Mouse (Mus musculus) layer of hippocampus, adult 2 months (tissue): Measurements from ENCODE around the gene Susd6. TPM values are rescaled to one million over a fixed set of nuclear protein-coding genes. Genes with fewer than 3 reads are reported as not detected.

Experiments
- DNase-seq, 2 experiments: peaks; one replicate each; pipeline ENCODE4 v3.0.0; 2022; ENCODE audit warnings: low spot score in 2 of 2
- H3K27ac ChIP-seq: fragments of 200-600 bp; 2 replicates; pipeline ENCODE4 v1.8.1; 2022
- H3K4me3 ChIP-seq: fragments of 200-600 bp; 2 replicates; pipeline ENCODE4 v1.8.1; 2022; ENCODE audit warnings: mild to moderate bottlenecking
- CTCF ChIP-seq: fragments of 200-600 bp; conservative IDR thresholded peaks from 2 replicates; pipeline ENCODE4 v1.8.1; 2022; ENCODE audit warnings: antibody characterized with exemption, mild to moderate bottlenecking, moderate library complexity
- total RNA-seq, 2 experiments: library from RNA; stranded (reverse); gene quantifications; 2 replicates each; pipeline ENCODE4 v1.2.3; 2021

The Susd6 gene
- total RNA-seq, 2 experiments from 2014 or later, result 71.6 to 72.1 TPM

- DNase-seq, result no peak
- Histone ChIP-seq H3K27ac (no peak overlapping the region), H3K4me3 (no peak overlapping the region)
- no peak for TF ChIP-seq CTCF
Measured at GRCm38 (mm10) chr12:80883881-80884280, 93.6 kb downstream of the Susd6 start.

- DNase-seq, result no peak
Measured at GRCm38 (mm10) chr12:80885301-80886288, 95.3 kb downstream of the Susd6 start.

GRCm38 (mm10) chr12:80887036-80887435, 96.7 kb downstream of the Susd6 start:
- Histone ChIP-seq H3K4me3 (no peak overlapping the region), H3K27ac (no peak overlapping the region)
- no peak for DNase-seq
- TF ChIP-seq CTCF, result no peak

More at GRCm38 (mm10) chr12:80885301-80886288, 95.3 kb downstream of the Susd6 start:
- Histone ChIP-seq H3K27ac (no peak overlapping the region), H3K4me3 (no peak overlapping the region)
- no peak for TF ChIP-seq CTCF

GRCm38 (mm10) chr12:80889331-80889730, 99.0 kb downstream of the Susd6 start:
- no peak for DNase-seq
- peak; percentile 62 for TF ChIP-seq CTCF
- H3K27ac ChIP-seq, result no peak overlapping the region

GRCm38 (mm10) chr12:80891074-80891473, 100.8 kb downstream of the Susd6 start:
- H3K27ac ChIP-seq, result no peak overlapping the region
- no peak for TF ChIP-seq CTCF
- DNase-seq, result no peak
- no peak overlapping the region for H3K4me3 ChIP-seq

More at GRCm38 (mm10) chr12:80889331-80889730, 99.0 kb downstream of the Susd6 start:
- no peak overlapping the region for H3K4me3 ChIP-seq

GRCm38 (mm10) chr12:80893720-80894494, 103.6 kb downstream of the Susd6 start:
- peak; percentile 66 for TF ChIP-seq CTCF

GRCm38 (mm10) chr12:80894973-80895570, 104.8 kb downstream of the Susd6 start:
- H3K4me3 ChIP-seq, result peak overlapping the region; percentile 42
- peak; percentile 70 to 75 for DNase-seq
- TF ChIP-seq CTCF, result peak; percentile 99
- no peak overlapping the region for H3K27ac ChIP-seq

More at GRCm38 (mm10) chr12:80893720-80894494, 103.6 kb downstream of the Susd6 start:
- no peak for DNase-seq
- Histone ChIP-seq H3K27ac (no peak overlapping the region), H3K4me3 (no peak overlapping the region)

- TF ChIP-seq CTCF, result no peak
- no peak for DNase-seq
Measured at GRCm38 (mm10) chr12:80909631-80910030, 119.3 kb downstream of the Susd6 start.

GRCm38 (mm10) chr12:80917764-80918163, 127.5 kb downstream of the Susd6 start:
- Histone ChIP-seq H3K4me3 (no peak overlapping the region), H3K27ac (no peak overlapping the region)
- DNase-seq, result no peak
- peak; percentile 65 for TF ChIP-seq CTCF

More at GRCm38 (mm10) chr12:80909631-80910030, 119.3 kb downstream of the Susd6 start:
- Histone ChIP-seq H3K27ac (no peak overlapping the region), H3K4me3 (no peak overlapping the region)

GRCm38 (mm10) chr12:80921301-80921700, 131.0 kb downstream of the Susd6 start:
- H3K4me3 ChIP-seq, result no peak overlapping the region
- DNase-seq, result no peak
- TF ChIP-seq CTCF, result no peak
- H3K27ac ChIP-seq, result no peak overlapping the region

GRCm38 (mm10) chr12:80922869-80923268, 132.6 kb downstream of the Susd6 start:
- TF ChIP-seq CTCF, result no peak
- no peak overlapping the region for H3K27ac ChIP-seq
- peak in 1 of 2 experiments; percentile 5 for DNase-seq
- H3K4me3 ChIP-seq, result peak overlapping the region; percentile 23; the same call in 1 of the 2 replicates

GRCm38 (mm10) chr12:80923602-80924001, 133.3 kb downstream of the Susd6 start:
- no peak for TF ChIP-seq CTCF
- no peak for DNase-seq

More at GRCm38 (mm10) chr12:80923602-80924001, 133.3 kb downstream of the Susd6 start:
- Histone ChIP-seq H3K4me3 (no peak overlapping the region), H3K27ac (no peak overlapping the region)
